Mouse (Mus musculus): Measurements from ENCODE around the gene AC124502.3.
A peak's percentile ranks its signal among the peaks of the same experiment; 100 is the strongest.

AC124502.3 gene

GRCm38 (mm10) chr19:5036577-5036976 is 2.1 kb upstream of the AC124502.3 start:
- DNase-seq = no peak

GRCm38 (mm10) chr19:5037678-5038571 is 766 bp upstream of the AC124502.3 start:
- peak; percentile 69 for DNase-seq

- DNase-seq = peak; percentile 37
Measured at GRCm38 (mm10) chr19:5039301-5040114, 817 bp downstream of the AC124502.3 start.

- peak; percentile 89 for DNase-seq
Measured at GRCm38 (mm10) chr19:5040862-5041523, 2.3 kb downstream of the AC124502.3 start, which contains the start of gene Brms1. Brms1 (plus strand) TSS chr19:5041354.

GRCm38 (mm10) chr19:5041588-5041987 is 2.9 kb downstream of the AC124502.3 start:
- DNase-seq = no peak

- no peak for DNase-seq
Measured at GRCm38 (mm10) chr19:5045531-5045930, 6.8 kb downstream of the AC124502.3 start.

GRCm38 (mm10) chr19:5048138-5049056 is 9.7 kb downstream of the AC124502.3 start:
- no peak for DNase-seq

- no peak for DNase-seq
Measured at GRCm38 (mm10) chr19:5049325-5049724, 10.6 kb downstream of the AC124502.3 start.

- no peak for DNase-seq
Measured at GRCm38 (mm10) chr19:5050047-5050905, 11.6 kb downstream of the AC124502.3 start, which contains the start of gene Rin1. Rin1 (plus strand) TSS chr19:5050481.

- no peak for DNase-seq
Measured at GRCm38 (mm10) chr19:5051031-5051430, 12.3 kb downstream of the AC124502.3 start.

- DNase-seq = no peak
Measured at GRCm38 (mm10) chr19:5051515-5051914, 12.8 kb downstream of the AC124502.3 start.

- DNase-seq = no peak
Measured at GRCm38 (mm10) chr19:5052166-5052822, 13.6 kb downstream of the AC124502.3 start.

- DNase-seq = no peak
Measured at GRCm38 (mm10) chr19:5052853-5053252, 14.2 kb downstream of the AC124502.3 start.

- peak; percentile 82 for DNase-seq
Measured at GRCm38 (mm10) chr19:5053909-5054308, 15.2 kb downstream of the AC124502.3 start.

- peak; percentile 56 for DNase-seq
Measured at GRCm38 (mm10) chr19:5056251-5056650, 17.6 kb downstream of the AC124502.3 start.

- DNase-seq = no peak
Measured at GRCm38 (mm10) chr19:5057876-5058775, 19.4 kb downstream of the AC124502.3 start.

GRCm38 (mm10) chr19:5058801-5059771 is 20.4 kb downstream of the AC124502.3 start:
- no peak for DNase-seq

Data from thymus, postnatal 4 days (tissue).